In the genomic region with DNA sequence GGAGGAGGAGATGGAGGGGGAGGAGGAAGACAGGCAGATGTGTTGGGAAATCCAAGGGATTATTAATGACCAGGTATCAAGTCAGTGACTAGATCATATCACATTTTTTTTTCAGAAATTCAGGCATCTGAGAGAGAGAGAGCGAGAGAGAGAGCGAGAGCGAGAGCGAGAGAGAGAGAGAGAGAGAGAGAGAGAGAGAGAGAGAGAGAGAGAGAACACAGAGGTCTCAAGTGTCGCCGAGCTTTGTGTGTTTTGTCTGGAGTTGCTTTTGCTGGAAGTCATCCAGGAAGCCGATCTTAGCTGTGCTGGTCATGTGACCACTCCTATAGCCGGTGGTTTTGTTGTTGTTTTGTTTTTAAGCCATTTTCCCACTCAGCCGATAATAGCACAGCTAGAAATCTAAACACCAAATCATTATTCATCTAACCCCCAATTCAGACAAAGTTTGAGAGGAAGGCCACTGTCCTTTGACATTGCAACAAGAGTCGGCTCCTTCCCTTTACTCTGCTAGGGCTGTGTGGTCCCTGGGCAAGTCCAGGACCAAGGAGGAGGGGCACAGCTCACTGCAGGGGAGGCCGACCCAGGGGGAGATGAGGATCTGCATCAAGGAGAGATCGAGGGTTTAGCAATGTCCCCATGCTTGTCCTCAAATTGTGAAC, we compare ENCODE assay signal across 8 mouse cellular contexts.
DNase-seq lines count a peak whose midpoint lies in the region; ATAC-seq and TF ChIP-seq lines count a peak whose summit lies in the region.

No protein-coding gene starts in this region.

- DNase-seq in embryo, embryonic 10.5 days (ENCODE audit: low spot score) = peak; percentile 69
- DNase-seq in embryo, embryonic 10 days (ENCODE audit: low spot score) = no peak
- peak; percentile 91 for DNase-seq in MN1 (ENCODE audit: low spot score)
- DNase-seq in liver, embryonic 11.5 days (ENCODE audit: low spot score) = no peak
- DNase-seq in urinary bladder, postnatal 14 days (ENCODE audit: low spot score) = no peak
- DNase-seq in urinary bladder, postnatal 25 days (ENCODE audit: low spot score) = no peak

- 0 out of 2 replicates have a peak, but pooled peaks have one; percentile 17 for ATAC-seq in heart, embryonic 15.5 days (replicated peaks; ENCODE audit: insufficient number of reproducible peaks, insufficient read depth, low FRiP score, low read depth)
- no peak for ATAC-seq in liver, embryonic 11.5 days (replicated peaks; ENCODE audit: low FRiP score)

- no peaks in the 10 kb centered on the region for H3K27me3 ChIP-seq in heart, embryonic 15.5 days
- no peaks in the 10 kb centered on the region for H3K27me3 ChIP-seq in liver, embryonic 11.5 days (replicated peaks; ENCODE audit: control insufficient read depth, insufficient read depth, low read length)

- WGBS in heart, embryonic 15.5 days = 18% methylated on average over 10 of the region's 12 CpGs
- 38% methylated on average over 12 of the region's 12 CpGs for WGBS in liver, embryonic 11.5 days
- WGBS in olfactory bulb, adult 2 months = 16% methylated on average over 12 of the region's 12 CpGs

- H3K9ac ChIP-seq in heart, embryonic 15.5 days = peak overlapping the region; percentile 50
- H3K9ac ChIP-seq in liver, embryonic 11.5 days (ENCODE audit: low read depth, low read length) = peak overlapping the region; percentile 40; the same call in 1 of the 2 replicates

- H3K27ac ChIP-seq in heart, embryonic 15.5 days = peak overlapping the region; percentile 100
- H3K27ac ChIP-seq in liver, embryonic 11.5 days (ENCODE audit: low read depth, low read length) = peak overlapping the region; percentile 49
- peak overlapping the region; percentile 58 for H3K27ac ChIP-seq in olfactory bulb, adult 2 months (ENCODE audit: insufficient read depth, low read depth, low read length)

- TF ChIP-seq POLR2A in olfactory bulb, adult 2 months (IDR thresholded peaks at IDR 0.05; ENCODE audit: insufficient read depth, low read depth, low read length) = no peak

- no peak for TF ChIP-seq CTCF in olfactory bulb, adult 2 months (IDR thresholded peaks at IDR 0.05; ENCODE audit: insufficient read depth, low read depth, low read length)

- H3K9me3 ChIP-seq in heart, embryonic 15.5 days (replicated peaks) = no peaks in the 10 kb centered on the region
- H3K9me3 ChIP-seq in liver, embryonic 11.5 days (ENCODE audit: control insufficient read depth, low read length) = no peaks in the 10 kb centered on the region

- peaks cover 63% of the 10 kb centered on the region for H3K4me1 ChIP-seq in heart, embryonic 15.5 days (replicated peaks)
- H3K4me1 ChIP-seq in liver, embryonic 11.5 days (replicated peaks; ENCODE audit: control insufficient read depth, insufficient read depth, low read length) = peaks cover 50% of the 10 kb centered on the region
- peaks cover 47% of the 10 kb centered on the region for H3K4me1 ChIP-seq in olfactory bulb, adult 2 months (ENCODE audit: control insufficient read depth, insufficient read depth, low read length)

- H3K4me2 ChIP-seq in heart, embryonic 15.5 days = peak overlapping the region; percentile 56
- H3K4me2 ChIP-seq in liver, embryonic 11.5 days = peak overlapping the region; percentile 44

- no peaks in the 10 kb centered on the region for H3K36me3 ChIP-seq in heart, embryonic 15.5 days
- H3K36me3 ChIP-seq in liver, embryonic 11.5 days (ENCODE audit: control insufficient read depth, insufficient read depth, low read length) = no peaks in the 10 kb centered on the region

- H3K4me3 ChIP-seq in heart, embryonic 15.5 days = peak overlapping the region; percentile 4; the same call in 1 of the 2 replicates
- H3K4me3 ChIP-seq in liver, embryonic 11.5 days (ENCODE audit: low read depth, low read length) = no peak overlapping the region
- H3K4me3 ChIP-seq in olfactory bulb, adult 2 months (ENCODE audit: insufficient read depth, low read depth, low read length) = no peak overlapping the region

Comparison
In these comparisons a context has a peak if more than half of its experiments do, and no peak if none do; other contexts are left out.
1. DNase-seq: peak in embryo, embryonic 10.5 days (single experiment) and MN1 (single experiment); none in embryo, embryonic 10 days (single experiment), liver, embryonic 11.5 days (single experiment), urinary bladder, postnatal 14 days (single experiment) and urinary bladder, postnatal 25 days (single experiment).
2. H3K27ac ChIP-seq: peak in every context shown above with its lines; median percentile 100 in heart, embryonic 15.5 days; 58 in olfactory bulb, adult 2 months; 49 in liver, embryonic 11.5 days.